Mouse (Mus musculus): Measurements from ENCODE around the gene 4921536K21Rik.

The 4921536K21Rik gene

GRCm38 (mm10) chr11:3853481-3854034, 41.3 kb downstream of the 4921536K21Rik start:
- peak; percentile 47 for DNase-seq (ENCODE audit: low spot score)

- DNase-seq (ENCODE audit: low spot score) = no peak
Observed at GRCm38 (mm10) chr11:3853031-3853430, 41.9 kb downstream of the 4921536K21Rik start.

- DNase-seq (ENCODE audit: low spot score) = no peak
Observed at GRCm38 (mm10) chr11:3851872-3852271, 43.0 kb downstream of the 4921536K21Rik start.

GRCm38 (mm10) chr11:3850746-3851277, 44.1 kb downstream of the 4921536K21Rik start:
- no peak for DNase-seq (ENCODE audit: low spot score)

GRCm38 (mm10) chr11:3850315-3850614, 44.6 kb downstream of the 4921536K21Rik start:
- no peak for DNase-seq (ENCODE audit: low spot score)

- DNase-seq (ENCODE audit: low spot score) = no peak
Observed at GRCm38 (mm10) chr11:3849469-3850314, 45.2 kb downstream of the 4921536K21Rik start.

- no peak for DNase-seq (ENCODE audit: low spot score)
Observed at GRCm38 (mm10) chr11:3846351-3846750, 48.5 kb downstream of the 4921536K21Rik start.

GRCm38 (mm10) chr11:3843943-3844734, 50.8 kb downstream of the 4921536K21Rik start:
- no peak for DNase-seq (ENCODE audit: low spot score)
